Mouse (Mus musculus) CD4-positive helper T cell, adult 2 months (primary cell): ENCODE measurements around the gene Prl3d3.
"Not testable (repeated sequence)": the region's sequence is repeated elsewhere in the genome, so short reads cannot be mapped to it uniquely, and the experiment has no call there.

Source experiments
- DNase-seq: peaks from one replicate; pipeline ENCODE4 v3.0.0-alpha.2; 2012; ENCODE audit warnings: low read depth, missing footprints, low spot score

Prl3d3 gene

DNA sequence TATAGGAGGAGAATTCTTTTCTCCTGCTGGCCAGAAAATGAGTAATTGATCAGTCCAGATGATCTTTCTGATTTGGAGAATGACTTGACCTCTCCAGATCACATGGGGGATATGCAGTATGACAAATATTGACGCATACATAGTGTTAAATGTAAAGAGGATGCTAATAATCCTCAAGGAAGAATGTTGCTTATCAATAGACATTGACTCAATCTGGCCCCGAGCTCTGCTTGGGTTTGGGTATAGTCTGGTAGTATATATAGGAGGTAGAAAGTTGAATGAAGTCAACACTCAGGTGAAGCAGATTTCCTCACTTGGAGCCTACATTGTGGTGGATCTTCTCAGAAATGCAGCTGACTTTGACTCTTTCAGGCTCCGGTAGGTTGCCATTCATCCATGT is at the start of gene Prl3d3:
TSS of gene Prl3d3 (plus strand) at position 301 of the 400 bp plus-strand sequence.
- DNase-seq, result not testable (repeated sequence)

- DNase-seq, result not testable (repeated sequence)
Observed at GRCm38 (mm10) chr13:27121398-27121797, 35.2 kb upstream of the Prl3d3 start, which contains the start of gene Prl3d2. TSS of gene Prl3d2 (plus strand) at chr13:27121698.

DNA sequence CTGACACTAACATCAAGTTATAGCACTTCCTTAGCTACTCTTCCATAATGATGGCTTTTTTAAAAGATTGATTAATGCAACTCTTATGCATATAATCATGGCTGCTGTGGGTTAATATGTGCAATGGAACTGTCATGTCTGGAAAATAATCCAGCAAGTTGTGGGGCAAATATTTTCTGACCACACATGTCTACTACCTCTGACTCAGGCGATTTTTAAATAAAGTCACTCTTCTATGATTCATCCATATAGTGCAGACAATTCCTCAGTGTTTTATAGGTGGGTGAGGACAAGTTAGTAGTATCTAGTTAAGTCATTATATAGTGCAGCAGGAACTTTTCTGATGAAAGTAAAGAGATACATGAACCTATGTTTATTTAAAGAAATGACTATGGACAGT is 8.3 kb upstream of the Prl3d3 start:
- DNase-seq, result no peak

DNA sequence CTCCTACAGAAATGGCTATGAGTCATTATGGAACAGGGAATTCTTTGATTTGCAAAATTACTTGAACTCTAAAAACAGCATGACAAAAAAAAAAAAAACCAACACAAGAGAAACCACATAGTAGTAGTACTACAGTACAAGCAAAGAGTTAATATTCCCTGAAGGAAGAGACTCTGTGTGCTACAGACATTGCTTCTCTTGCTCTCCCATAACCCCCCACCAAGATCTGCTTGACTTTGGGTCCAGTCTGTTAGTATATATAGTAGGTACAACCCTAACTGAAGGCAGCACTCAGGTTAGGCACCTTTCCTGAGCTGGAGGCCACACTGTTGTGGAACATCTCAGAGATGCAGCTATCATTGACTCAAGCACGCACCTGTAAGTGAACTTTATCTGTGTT is 39.8 kb downstream of the Prl3d3 start, which contains the start of gene Prl3c1:
TSS of gene Prl3c1 (plus strand) at position 301 of the 400 bp plus-strand sequence.
- no peak for DNase-seq
